Comparison of ENCODE assay signal across 27 mouse cellular contexts in the genomic region with DNA sequence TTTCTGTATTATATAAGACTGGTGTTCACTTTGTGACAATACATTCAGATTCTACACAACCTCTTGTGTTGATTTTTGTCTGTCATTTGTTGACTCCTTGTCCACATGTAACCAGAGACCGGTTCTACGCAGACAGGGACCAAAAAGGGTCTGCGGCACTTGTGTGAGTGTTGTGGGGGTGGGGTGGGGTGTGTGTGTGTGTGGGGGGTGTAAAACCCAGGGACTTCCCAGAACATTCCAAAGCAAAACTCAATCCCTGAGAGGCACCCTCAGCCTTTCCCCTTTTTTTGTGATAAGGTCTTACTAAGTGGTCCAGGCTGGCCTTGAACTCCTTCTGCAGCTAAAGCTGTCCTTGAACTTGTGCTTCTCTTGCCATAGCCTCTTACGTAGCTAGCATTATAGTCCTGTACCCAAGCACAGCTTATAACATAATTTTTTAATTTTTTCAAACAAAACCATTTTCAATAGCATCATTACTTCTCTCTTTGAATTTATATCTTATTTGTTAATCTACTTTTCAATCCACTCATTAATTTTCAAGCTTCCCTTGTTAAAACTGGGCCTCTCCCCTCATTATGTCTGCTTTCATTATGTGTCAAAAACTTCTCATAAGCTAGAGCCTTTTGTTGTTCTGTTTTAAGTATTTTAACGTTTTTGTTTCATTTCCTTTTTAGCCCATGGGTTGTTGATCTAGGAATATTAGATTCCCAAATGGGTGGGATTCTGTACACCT. TPM values are rescaled to one million over a fixed set of nuclear protein-coding genes. Genes with fewer than 3 reads are reported as not detected.
DNase-seq lines count a peak whose midpoint lies in the region; ATAC-seq and TF ChIP-seq lines count a peak whose summit lies in the region.
"Had no signal": no experiment of that assay in that cellular context is flagged by ENCODE, and none has a peak within 500 bp of the region (broad histone marks: within the 10 kb centered on the region; RNA-seq: fewer than 3 reads in every experiment).

No protein-coding gene starts in this region.

- peak; percentile 81 for DNase-seq in ZHBTc4 (ENCODE audit: low read depth, low spot score)
- no peak for DNase-seq in layer of hippocampus, postnatal 10 days (ENCODE audit: low spot score in 2 of 2)
- no peak for DNase-seq in kidney, postnatal 10 days
- DNase-seq: cerebellum, adult 11 months; cerebellum, adult 9-10 months; cerebellum, postnatal 36 days; embryo, embryonic 11 days; gastrocnemius, postnatal 25 days; liver; lung, adult 2 months; right cerebral cortex, postnatal 4 days; thymus, postnatal 4 days had no signal

- H3K9ac ChIP-seq in intestine, postnatal 0 days (ENCODE audit: low read depth, low read length): no peak overlapping the region
- H3K9ac ChIP-seq in intestine, embryonic 15.5 days: no peak overlapping the region
- no peak overlapping the region for H3K9ac ChIP-seq in midbrain, embryonic 15.5 days
- H3K9ac ChIP-seq: embryonic facial prominence, embryonic 12.5 days; heart, embryonic 15.5 days; hindbrain, embryonic 12.5 days; liver, embryonic 14.5 days; neural tube, embryonic 12.5 days had no signal

- 69% methylated on average over 5 of the region's 5 CpGs for WGBS in intestine, postnatal 0 days
- 64% methylated on average over 5 of the region's 5 CpGs for WGBS in intestine, embryonic 15.5 days
- 75% methylated on average over 5 of the region's 5 CpGs for WGBS in macrophage (ENCODE audit: missing documents)
- WGBS in midbrain, embryonic 15.5 days: 71% methylated on average over 5 of the region's 5 CpGs

- H3K36me3 ChIP-seq in intestine, postnatal 0 days (ENCODE audit: control insufficient read depth, insufficient read depth): no peaks in the 10 kb centered on the region
- H3K36me3 ChIP-seq in intestine, embryonic 15.5 days: no peaks in the 10 kb centered on the region
- no peaks in the 10 kb centered on the region for H3K36me3 ChIP-seq in E14TG2a.4 (ENCODE audit: insufficient read depth, low read length)
- H3K36me3 ChIP-seq in macrophage (ENCODE audit: inconsistent target): no peaks in the 10 kb centered on the region
- no peaks in the 10 kb centered on the region for H3K36me3 ChIP-seq in midbrain, embryonic 15.5 days (replicated peaks)
- H3K36me3 ChIP-seq: embryonic facial prominence, embryonic 12.5 days; heart, embryonic 15.5 days; hindbrain, embryonic 12.5 days; midbrain, embryonic 10.5 days; neural tube, embryonic 12.5 days had no signal

- H3K27ac ChIP-seq in intestine, postnatal 0 days (ENCODE audit: low read depth, low read length): no peak overlapping the region
- no peak overlapping the region for H3K27ac ChIP-seq in intestine, embryonic 15.5 days
- H3K27ac ChIP-seq in macrophage: peak overlapping the region; percentile 59
- H3K27ac ChIP-seq in midbrain, embryonic 15.5 days: no peak overlapping the region
- H3K27ac ChIP-seq: embryonic facial prominence, embryonic 12.5 days; hindbrain, embryonic 12.5 days; hindbrain, postnatal 0 days; layer of hippocampus, adult 2 months; liver, embryonic 14.5 days; midbrain, embryonic 10.5 days; neural tube, embryonic 12.5 days had no signal

- no peaks in the 10 kb centered on the region for H3K27me3 ChIP-seq in intestine, postnatal 0 days (replicated peaks; ENCODE audit: control insufficient read depth, insufficient read depth, low read length)
- no peaks in the 10 kb centered on the region for H3K27me3 ChIP-seq in intestine, embryonic 15.5 days (replicated peaks)
- no peaks in the 10 kb centered on the region for H3K27me3 ChIP-seq in E14TG2a.4 (ENCODE audit: insufficient read depth, low read length)
- no peaks in the 10 kb centered on the region for H3K27me3 ChIP-seq in midbrain, embryonic 15.5 days (replicated peaks)
- H3K27me3 ChIP-seq: embryonic facial prominence, embryonic 12.5 days; heart, embryonic 15.5 days; hindbrain, embryonic 12.5 days; neural tube, embryonic 12.5 days had no signal

- ATAC-seq in intestine, postnatal 0 days: no peak
- ATAC-seq in intestine, embryonic 15.5 days: no peak
- no peak for ATAC-seq in midbrain, embryonic 15.5 days (replicated peaks)
- ATAC-seq: forebrain, embryonic 14.5 days; hindbrain, postnatal 0 days; midbrain, embryonic 16.5 days had no signal

- no peaks in the 10 kb centered on the region for H3K9me3 ChIP-seq in intestine, postnatal 0 days (ENCODE audit: control insufficient read depth)
- H3K9me3 ChIP-seq in intestine, embryonic 15.5 days: no peaks in the 10 kb centered on the region
- no peaks in the 10 kb centered on the region for H3K9me3 ChIP-seq in E14TG2a.4 (ENCODE audit: low read length)
- H3K9me3 ChIP-seq in midbrain, embryonic 15.5 days: no peaks in the 10 kb centered on the region
- H3K9me3 ChIP-seq: embryonic facial prominence, embryonic 12.5 days; heart, embryonic 15.5 days; hindbrain, embryonic 12.5 days; midbrain, embryonic 10.5 days; neural tube, embryonic 12.5 days had no signal

- no peaks in the 10 kb centered on the region for H3K79me2 ChIP-seq in macrophage (ENCODE audit: inconsistent target)

- TF ChIP-seq CTCF in intestine, postnatal 0 days (IDR thresholded peaks at IDR 0.05; ENCODE audit: low read depth): no peak
- TF ChIP-seq CTCF in E14TG2a.4 (conservative IDR thresholded peaks at IDR 0.05; ENCODE audit: low read length): no peak

- H3K4me3 ChIP-seq in intestine, postnatal 0 days (ENCODE audit: low read depth, low read length): no peak overlapping the region
- H3K4me3 ChIP-seq in intestine, embryonic 15.5 days (replicated peaks): no peak overlapping the region
- H3K4me3 ChIP-seq in E14TG2a.4 (replicated peaks; ENCODE audit: low read length) (peak overlapping the region; percentile 50), macrophage (ENCODE audit: inconsistent target) (no peak overlapping the region)
- H3K4me3 ChIP-seq in midbrain, embryonic 15.5 days: no peak overlapping the region
- H3K4me3 ChIP-seq: embryonic facial prominence, embryonic 12.5 days; heart, embryonic 15.5 days; hindbrain, embryonic 12.5 days; layer of hippocampus, adult 2 months; midbrain, embryonic 10.5 days; neural tube, embryonic 12.5 days had no signal

- no peaks in the 10 kb centered on the region; the same call in 1 of the 2 replicates for H3K4me1 ChIP-seq in intestine, postnatal 0 days (replicated peaks; ENCODE audit: control insufficient read depth, insufficient read depth, low read length)
- H3K4me1 ChIP-seq in intestine, embryonic 15.5 days (replicated peaks): peaks cover 9% of the 10 kb centered on the region; the same call in 1 of the 2 replicates
- H3K4me1 ChIP-seq in E14TG2a.4 (replicated peaks; ENCODE audit: low read depth, low read length): peaks cover 79% of the 10 kb centered on the region
- H3K4me1 ChIP-seq in midbrain, embryonic 15.5 days: no peaks in the 10 kb centered on the region

- H3K4me2 ChIP-seq in intestine, postnatal 0 days (replicated peaks; ENCODE audit: low read depth): peak overlapping the region; percentile 35; the same call in 1 of the 2 replicates
- no peak overlapping the region for H3K4me2 ChIP-seq in intestine, embryonic 15.5 days (replicated peaks)
- H3K4me2 ChIP-seq in midbrain, embryonic 15.5 days: no peak overlapping the region
- H3K4me2 ChIP-seq: embryonic facial prominence, embryonic 12.5 days; heart, embryonic 15.5 days; hindbrain, embryonic 12.5 days; neural tube, embryonic 12.5 days had no signal

RNA-seq across cellular contexts. Expression of a gene that starts 27.5 kb away (rescaled TPM):
- 22.1 and 23.7 TPM in 2 replicates for polyA plus RNA-seq in intestine, postnatal 0 days (2015; fragmentation: Nextera tagmentation; extraction: Ambion mirVana)
- polyA plus RNA-seq in intestine, embryonic 15.5 days (2015; fragmentation: Nextera tagmentation; extraction: Ambion mirVana): 12.3 and 14.3 TPM in 2 replicates
- total RNA-seq in macrophage (2018; cell fraction: chromatin; rRNA removed): 100 to 1,000 TPM in 10 of 26 experiments, 10 to 100 TPM in 16; 35.4 to 137 (median 77.0) TPM
- total RNA-seq in macrophage (2018; cell fraction: cytosol; rRNA removed): 100 to 1,000 TPM in 20 of 26 experiments, 10 to 100 TPM in 6; 75.1 to 133 (median 110) TPM
- 100 to 1,000 TPM in 7 of 26 experiments, 10 to 100 TPM in 19; 44.7 to 139 (median 80.3) TPM for total RNA-seq in macrophage (2018; cell fraction: nucleus; rRNA removed)
- 104 to 201 TPM (median 119 TPM) in 3 replicates for polyA plus RNA-seq in macrophage (2018)
- 10 to 100 TPM; 78.9 to 80.0 TPM for total RNA-seq in layer of hippocampus, postnatal 10 days (2021)
- polyA plus RNA-seq in midbrain, embryonic 15.5 days (2015; fragmentation: Nextera tagmentation; extraction: Ambion mirVana): 13.4 and 13.8 TPM in 2 replicates

RNA-seq across cellular contexts. Expression of a gene that starts 30.2 kb away (rescaled TPM):
- polyA plus RNA-seq in intestine, postnatal 0 days (2015; fragmentation: Nextera tagmentation; extraction: Ambion mirVana): 1.6 and 1.8 TPM in 2 replicates
- polyA plus RNA-seq in intestine, embryonic 15.5 days (2015; fragmentation: Nextera tagmentation; extraction: Ambion mirVana): 3.7 and 3.8 TPM in 2 replicates
- total RNA-seq in macrophage (2018; cell fraction: chromatin; rRNA removed): not detected
- total RNA-seq in macrophage (2018; cell fraction: cytosol; rRNA removed): under 1 TPM in 8 of 26 experiments, not detected in 18; 0.03 to 0.05 (median 0.05) TPM
- total RNA-seq in macrophage (2018; cell fraction: nucleus; rRNA removed): not detected
- not detected in 3 replicates for polyA plus RNA-seq in macrophage (2018)
- 1 to 10 TPM; 4.0 to 4.2 TPM for total RNA-seq in layer of hippocampus, postnatal 10 days (2021)
- polyA plus RNA-seq in midbrain, embryonic 15.5 days (2015; fragmentation: Nextera tagmentation; extraction: Ambion mirVana): 1.6 TPM in 2 replicates

RNA-seq across cellular contexts. Expression of a gene that starts 36.5 kb away (rescaled TPM):
- polyA plus RNA-seq in intestine, postnatal 0 days (2015; fragmentation: Nextera tagmentation; extraction: Ambion mirVana): 0.95 and 1.0 TPM in 2 replicates
- polyA plus RNA-seq in intestine, embryonic 15.5 days (2015; fragmentation: Nextera tagmentation; extraction: Ambion mirVana): 1.6 and 1.7 TPM in 2 replicates
- total RNA-seq in macrophage (2018; cell fraction: chromatin; rRNA removed): 1 to 10 TPM in 13 of 26 experiments, under 1 TPM in 13; 0.29 to 1.7 (median 1.00) TPM
- under 1 TPM; 0.14 to 0.55 (median 0.27) TPM for total RNA-seq in macrophage (2018; cell fraction: cytosol; rRNA removed)
- total RNA-seq in macrophage (2018; cell fraction: nucleus; rRNA removed): 1 to 10 TPM in 10 of 26 experiments, under 1 TPM in 16; 0.15 to 1.4 (median 0.89) TPM
- 0.20 to 0.30 TPM (median 0.26 TPM) in 3 replicates for polyA plus RNA-seq in macrophage (2018)
- 10 to 100 TPM; 26.3 to 26.4 TPM for total RNA-seq in layer of hippocampus, postnatal 10 days (2021)
- 31.6 and 33.4 TPM in 2 replicates for polyA plus RNA-seq in midbrain, embryonic 15.5 days (2015; fragmentation: Nextera tagmentation; extraction: Ambion mirVana)

Comparison
In these comparisons a context has a peak if more than half of its experiments do, and no peak if none do; other contexts are left out.
1. RNA of a gene that starts 36.5 kb away (polyA plus RNA-seq): 31.6 to 33.4 TPM in midbrain, embryonic 15.5 days; 1.6 to 1.7 TPM in intestine, embryonic 15.5 days, 0.95 to 1.0 TPM in intestine, postnatal 0 days and 0.20 to 0.30 TPM in macrophage; every median in the first group is over 10 times any median in the second.